Mouse (Mus musculus): ENCODE data around the gene Rps16.

Gene Rps16

GRCm38 (mm10) chr7:28350155-28350883, at the start of gene Rps16:
Gene Rps16 (plus strand): TSS chr7:28350652.
- ATAC-seq (ENCODE audit: insufficient number of reproducible peaks, low FRiP score, low TSS enrichment), result peak; percentile 82

- ATAC-seq (ENCODE audit: insufficient number of reproducible peaks, low FRiP score, low TSS enrichment), result no peak
These were observed 48.6 kb upstream of the Rps16 start, which contains the start of gene Dll3 for GRCm38 (mm10) chr7:28301616-28302433. Gene Dll3 (minus strand): TSS chr7:28302238.

GRCm38 (mm10) chr7:28305641-28306040, 44.8 kb upstream of the Rps16 start:
- ATAC-seq (ENCODE audit: insufficient number of reproducible peaks, low FRiP score, low TSS enrichment), result no peak

- ATAC-seq (ENCODE audit: insufficient number of reproducible peaks, low FRiP score, low TSS enrichment), result no peak
These were observed 44.2 kb upstream of the Rps16 start for GRCm38 (mm10) chr7:28306216-28306615.

- ATAC-seq (ENCODE audit: insufficient number of reproducible peaks, low FRiP score, low TSS enrichment), result no peak
These were observed 40.7 kb upstream of the Rps16 start for GRCm38 (mm10) chr7:28309737-28310136.

- peak; percentile 41; the same call in 1 of the 2 replicates for ATAC-seq (ENCODE audit: insufficient number of reproducible peaks, low FRiP score, low TSS enrichment)
These were observed 39.1 kb upstream of the Rps16 start for GRCm38 (mm10) chr7:28311151-28311925.

GRCm38 (mm10) chr7:28311926-28312543, 38.4 kb upstream of the Rps16 start, which contains the start of gene Timm50:
Gene Timm50 (minus strand): TSS chr7:28312072.
- ATAC-seq (ENCODE audit: insufficient number of reproducible peaks, low FRiP score, low TSS enrichment), result peak; percentile 94

GRCm38 (mm10) chr7:28318036-28318435, 32.4 kb upstream of the Rps16 start:
- ATAC-seq (ENCODE audit: insufficient number of reproducible peaks, low FRiP score, low TSS enrichment), result no peak

- ATAC-seq (ENCODE audit: insufficient number of reproducible peaks, low FRiP score, low TSS enrichment), result no peak
These were observed 31.7 kb upstream of the Rps16 start for GRCm38 (mm10) chr7:28318714-28319113.

GRCm38 (mm10) chr7:28321974-28322720, 28.3 kb upstream of the Rps16 start:
- ATAC-seq (ENCODE audit: insufficient number of reproducible peaks, low FRiP score, low TSS enrichment), result no peak

GRCm38 (mm10) chr7:28325293-28325692, 25.2 kb upstream of the Rps16 start:
- no peak for ATAC-seq (ENCODE audit: insufficient number of reproducible peaks, low FRiP score, low TSS enrichment)

- ATAC-seq (ENCODE audit: insufficient number of reproducible peaks, low FRiP score, low TSS enrichment), result no peak
These were observed 24.0 kb upstream of the Rps16 start for GRCm38 (mm10) chr7:28326457-28326856.

GRCm38 (mm10) chr7:28328260-28328659, 22.2 kb upstream of the Rps16 start:
- ATAC-seq (ENCODE audit: insufficient number of reproducible peaks, low FRiP score, low TSS enrichment), result no peak

- ATAC-seq (ENCODE audit: insufficient number of reproducible peaks, low FRiP score, low TSS enrichment), result no peak
These were observed 15.9 kb upstream of the Rps16 start for GRCm38 (mm10) chr7:28334534-28334933.

GRCm38 (mm10) chr7:28335471-28335870, 15.0 kb upstream of the Rps16 start:
- no peak for ATAC-seq (ENCODE audit: insufficient number of reproducible peaks, low FRiP score, low TSS enrichment)

GRCm38 (mm10) chr7:28338108-28338998, 12.1 kb upstream of the Rps16 start, which contains the start of gene Supt5:
Gene Supt5 (minus strand): TSS chr7:28338746.
- ATAC-seq (ENCODE audit: insufficient number of reproducible peaks, low FRiP score, low TSS enrichment), result peak; percentile 99

- no peak for ATAC-seq (ENCODE audit: insufficient number of reproducible peaks, low FRiP score, low TSS enrichment)
These were observed 11.1 kb upstream of the Rps16 start for GRCm38 (mm10) chr7:28339213-28339917.

- no peak for ATAC-seq (ENCODE audit: insufficient number of reproducible peaks, low FRiP score, low TSS enrichment)
These were observed 9.1 kb upstream of the Rps16 start for GRCm38 (mm10) chr7:28341381-28341780.
